Mouse (Mus musculus) heart, embryonic 13.5 days (tissue): Measurements from ENCODE around the gene L1cam. TPM values are rescaled to one million over a fixed set of nuclear protein-coding genes. Genes with fewer than 3 reads are reported as not detected.

Experiments
- ATAC-seq: fragments of 200-750 bp; cut with Nextera tagmentation; 2 replicates; pipeline ENCODE4 v1.8.0; 2017; ENCODE audit warnings: moderate TSS enrichment; ENCODE audit not compliant: insufficient number of reproducible peaks, low FRiP score, low TSS enrichment; ENCODE audit errors: extremely low read depth
- H3K27ac ChIP-seq: fragments of 300-500 bp; sonication (generic); replicated peaks from 2 replicates; pipeline ENCODE4 v1.5.1; 2015; ENCODE audit warnings: moderate library complexity, mild to moderate bottlenecking, inconsistent platforms
- H3K27me3 ChIP-seq: fragments of 300-500 bp; sonication (generic); replicated peaks from 2 replicates; pipeline ENCODE4 v1.6.1; 2015; ENCODE audit warnings: mild to moderate bottlenecking, inconsistent platforms
- H3K36me3 ChIP-seq: fragments of 300-500 bp; sonication (generic); 2 replicates; pipeline ENCODE4 v1.6.1; 2015; ENCODE audit warnings: mild to moderate bottlenecking, inconsistent platforms
- H3K4me1 ChIP-seq: fragments of 300-500 bp; sonication (generic); 2 replicates; pipeline ENCODE4 v1.6.1; 2015; ENCODE audit warnings: inconsistent platforms
- H3K4me2 ChIP-seq: fragments of 300-500 bp; sonication (generic); 2 replicates; pipeline ENCODE4 v1.6.1; 2015; ENCODE audit warnings: inconsistent platforms, mild to moderate bottlenecking, moderate library complexity
- H3K4me3 ChIP-seq: fragments of 300-500 bp; sonication (generic); 2 replicates; pipeline ENCODE4 v1.5.1; 2015; ENCODE audit warnings: moderate library complexity, mild to moderate bottlenecking, inconsistent platforms
- H3K9ac ChIP-seq: fragments of 300-500 bp; sonication (generic); 2 replicates; pipeline ENCODE4 v1.6.1; 2015; ENCODE audit warnings: inconsistent platforms, mild to moderate bottlenecking, moderate library complexity
- H3K9me3 ChIP-seq: fragments of 300-500 bp; sonication (generic); 2 replicates; pipeline ENCODE4 v1.6.1; 2016; ENCODE audit warnings: inconsistent platforms
- WGBS: fragments of 180-500 bp; shearing (Covaris S2); methylation state at CpG from one replicate; pipeline ENCODE4 v1.1.7; 2015; ENCODE audit warnings: mixed read lengths; 5-methylcytosine and 5-hydroxymethylcytosine counted together
- polyA plus RNA-seq: library from polyadenylated mRNA; unstranded; fragments of >200 nt; fragmentation: Nextera tagmentation; extraction: Ambion mirVana; gene quantifications from 2 replicates; pipeline ENCODE4 v1.2.1, GENCODE M21; 2015

The L1cam gene
- polyA plus RNA-seq, 1 experiment from 2014 or later, result 0.86 TPM

DNA sequence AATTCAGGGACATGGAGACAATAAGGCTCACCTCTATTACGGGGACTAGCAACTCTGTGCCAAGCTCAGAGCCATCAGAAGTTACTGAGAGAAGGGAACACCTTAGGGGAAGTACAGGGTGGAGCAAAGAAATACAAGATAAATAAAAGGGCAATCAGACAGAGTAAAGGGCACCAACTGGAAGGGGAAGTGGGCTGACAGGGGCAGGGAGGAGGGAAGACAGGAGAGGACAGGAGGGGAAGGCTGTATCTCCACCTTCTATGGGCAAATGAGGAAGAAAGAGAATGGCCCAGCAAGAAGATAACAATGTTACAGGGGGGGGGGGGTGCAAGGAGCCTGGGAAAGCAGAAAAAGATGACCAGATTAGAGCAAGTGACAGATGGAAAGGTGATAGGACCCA is 18.9 kb downstream of the L1cam start:
- Histone ChIP-seq H3K9me3 (no peaks in the 10 kb centered on the region), H3K9ac (no peak overlapping the region), H3K27ac (no peak overlapping the region), H3K4me3 (no peak overlapping the region), H3K36me3 (no peaks in the 10 kb centered on the region), H3K4me2 (no peak overlapping the region), H3K27me3 (peaks cover 64% of the 10 kb centered on the region), H3K4me1 (no peaks in the 10 kb centered on the region)
- ATAC-seq, result no peak
- WGBS, result 61% methylated on average over 1 of the region's 1 CpGs

DNA sequence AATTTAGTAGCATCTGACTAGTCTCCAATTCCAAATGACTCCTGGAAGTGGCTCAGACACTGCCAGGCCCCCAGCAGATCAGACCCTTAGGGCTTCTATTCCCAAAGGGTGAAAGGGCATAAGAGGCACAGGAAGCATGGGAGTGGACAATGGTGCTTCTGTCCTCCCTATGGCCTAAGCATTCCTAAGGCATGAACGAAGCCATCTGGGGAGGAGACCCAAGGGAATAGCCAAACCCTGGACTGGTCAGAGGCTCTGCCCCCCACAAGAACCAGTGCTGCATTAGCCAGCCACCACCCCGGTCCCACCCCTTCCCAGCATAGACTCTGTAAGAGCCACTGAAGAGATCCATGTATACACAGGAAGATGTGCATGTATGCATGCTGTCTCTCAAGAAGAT is 20.0 kb downstream of the L1cam start:
- Histone ChIP-seq H3K4me2 (no peak overlapping the region), H3K4me1 (no peaks in the 10 kb centered on the region), H3K9ac (no peak overlapping the region), H3K27ac (no peak overlapping the region), H3K27me3 (peaks cover 53% of the 10 kb centered on the region), H3K36me3 (no peaks in the 10 kb centered on the region), H3K9me3 (no peaks in the 10 kb centered on the region), H3K4me3 (no peak overlapping the region)
- 68% methylated on average over 2 of the region's 2 CpGs for WGBS
- no peak for ATAC-seq

DNA sequence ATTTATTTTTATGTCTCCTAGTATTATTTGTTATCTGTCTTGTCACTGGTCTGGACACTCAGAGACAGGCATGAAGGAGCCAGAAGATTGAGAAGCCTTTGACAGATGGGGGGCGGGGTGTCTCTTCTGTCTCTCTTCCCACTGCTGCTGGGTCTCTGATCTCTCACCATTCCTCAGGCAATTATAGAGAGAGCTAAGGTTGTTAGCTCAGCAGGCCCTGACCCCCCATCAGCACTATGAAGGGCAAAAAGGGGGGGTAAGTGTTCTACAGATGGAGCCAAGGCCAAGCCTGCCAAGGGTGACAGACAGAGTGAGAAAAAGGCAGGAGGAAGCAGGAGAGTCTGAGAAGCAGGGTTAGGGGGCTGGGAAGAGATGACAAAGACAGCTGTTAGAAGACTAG is 23.9 kb downstream of the L1cam start:
- peaks cover 27% of the 10 kb centered on the region for H3K27me3 ChIP-seq
- no peak overlapping the region for H3K4me3 ChIP-seq
- no peaks in the 10 kb centered on the region for H3K4me1 ChIP-seq
- ATAC-seq, result no peak
- no peaks in the 10 kb centered on the region for H3K9me3 ChIP-seq
- 29% methylated on average over 1 of the region's 1 CpGs for WGBS
- H3K9ac ChIP-seq, result no peak overlapping the region
- no peaks in the 10 kb centered on the region for H3K36me3 ChIP-seq
- no peak overlapping the region for H3K4me2 ChIP-seq
- H3K27ac ChIP-seq, result no peak overlapping the region

DNA sequence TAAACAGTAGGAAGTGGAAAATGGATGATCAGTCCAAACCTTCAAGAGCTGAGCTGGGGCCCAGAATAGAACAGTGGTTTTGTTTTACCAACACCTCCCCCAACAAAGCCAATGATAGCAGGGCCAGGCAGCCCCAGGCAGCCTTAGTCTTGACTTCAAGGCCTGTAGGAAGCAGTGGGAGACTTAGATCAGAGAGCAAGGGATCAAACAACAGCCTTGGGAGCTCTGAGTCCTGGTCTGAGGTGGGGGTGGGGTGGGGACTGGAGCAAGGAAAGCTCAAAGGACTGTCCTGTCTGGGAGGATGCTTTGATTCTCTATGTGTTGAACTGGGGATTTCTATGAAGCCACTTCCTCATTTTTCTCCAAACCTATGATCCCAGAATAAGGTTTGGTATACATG is 24.4 kb downstream of the L1cam start:
- Histone ChIP-seq H3K27me3 (peaks cover 23% of the 10 kb centered on the region), H3K27ac (no peak overlapping the region), H3K9ac (no peak overlapping the region), H3K9me3 (no peaks in the 10 kb centered on the region), H3K36me3 (no peaks in the 10 kb centered on the region), H3K4me3 (no peak overlapping the region), H3K4me1 (no peaks in the 10 kb centered on the region), H3K4me2 (no peak overlapping the region)
- ATAC-seq, result no peak

DNA sequence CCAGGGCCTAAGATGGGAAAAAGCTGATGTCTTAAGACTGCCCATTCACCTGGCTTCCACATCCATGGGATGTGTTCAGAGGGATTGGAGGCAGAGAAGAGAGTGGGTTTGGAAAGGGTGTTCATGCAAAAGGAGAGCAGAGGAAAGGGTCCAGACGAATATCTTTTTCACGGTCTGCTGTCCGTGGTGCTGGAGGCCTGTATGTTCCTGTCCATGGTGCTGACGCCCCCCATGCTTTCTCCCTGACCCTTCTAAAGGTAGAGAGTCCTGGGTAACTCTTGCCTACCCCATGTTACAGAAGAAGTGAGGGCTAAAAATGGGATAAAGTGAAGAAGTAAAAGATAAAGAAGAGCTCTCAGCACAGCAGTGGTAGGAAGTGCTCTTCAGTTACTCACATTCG is 26.6 kb downstream of the L1cam start:
- no peak for ATAC-seq
- Histone ChIP-seq H3K27me3 (peaks cover 6% of the 10 kb centered on the region; the same call in 1 of the 2 replicates), H3K4me2 (no peak overlapping the region), H3K27ac (no peak overlapping the region), H3K9ac (no peak overlapping the region), H3K36me3 (no peaks in the 10 kb centered on the region), H3K4me1 (no peaks in the 10 kb centered on the region), H3K9me3 (no peaks in the 10 kb centered on the region), H3K4me3 (no peak overlapping the region)
- WGBS, result 4% methylated on average over 5 of the region's 5 CpGs

DNA sequence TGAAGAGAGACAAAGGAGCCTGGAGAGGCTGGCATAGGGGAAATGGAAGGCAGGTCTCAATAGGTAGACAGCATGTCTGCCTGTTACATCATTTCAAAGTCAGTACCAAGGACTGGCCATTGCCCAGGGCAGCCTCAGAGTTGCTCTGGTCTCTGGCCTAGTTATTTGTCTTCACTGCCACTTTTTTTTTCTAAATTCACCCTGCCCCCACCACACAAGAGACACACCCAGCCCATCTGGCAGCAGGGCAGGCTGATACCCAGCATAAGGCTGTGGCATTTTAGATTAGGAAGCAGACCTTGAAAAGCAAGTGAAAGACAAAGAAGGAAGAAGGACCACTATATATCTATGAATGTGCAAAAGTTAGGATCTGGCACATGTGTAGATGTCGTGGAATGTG is 28.1 kb downstream of the L1cam start:
- 64% methylated on average over 1 of the region's 1 CpGs for WGBS

DNA sequence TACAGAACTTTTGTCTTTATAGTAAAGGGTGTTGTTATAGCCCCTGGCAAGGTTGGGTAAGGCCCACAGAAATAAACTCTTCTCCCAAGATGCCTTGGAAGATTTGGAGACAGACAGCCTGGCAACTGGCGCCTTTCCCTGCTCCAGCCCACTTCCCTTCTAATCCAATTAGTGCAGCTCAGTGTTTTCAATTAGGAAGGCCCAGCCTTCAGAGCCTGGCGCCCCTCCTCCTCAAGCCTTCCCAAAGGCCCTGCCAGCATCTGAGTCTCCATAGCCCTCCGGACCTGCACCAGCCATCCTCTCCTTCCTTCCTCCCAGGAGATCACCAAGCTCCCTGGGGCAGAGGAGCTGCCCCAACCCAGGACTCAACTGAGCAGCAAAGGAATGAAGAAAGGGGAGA is 28.6 kb downstream of the L1cam start:
- H3K4me3 ChIP-seq, result no peak overlapping the region
- no peaks in the 10 kb centered on the region for H3K36me3 ChIP-seq
- H3K4me1 ChIP-seq, result no peaks in the 10 kb centered on the region
- H3K9ac ChIP-seq, result no peak overlapping the region
- H3K27ac ChIP-seq, result no peak overlapping the region
- 20% methylated on average over 3 of the region's 3 CpGs for WGBS
- H3K4me2 ChIP-seq, result no peak overlapping the region
- no peak for ATAC-seq
- peaks cover 5% of the 10 kb centered on the region for H3K27me3 ChIP-seq
- H3K9me3 ChIP-seq, result no peaks in the 10 kb centered on the region

More for the DNA sequence above, 28.1 kb downstream of the L1cam start:
- no peak for ATAC-seq
- Histone ChIP-seq H3K4me2 (no peak overlapping the region), H3K27ac (no peak overlapping the region), H3K4me1 (no peaks in the 10 kb centered on the region), H3K9me3 (no peaks in the 10 kb centered on the region), H3K36me3 (no peaks in the 10 kb centered on the region), H3K9ac (no peak overlapping the region), H3K4me3 (no peak overlapping the region), H3K27me3 (peaks cover 5% of the 10 kb centered on the region)

DNA sequence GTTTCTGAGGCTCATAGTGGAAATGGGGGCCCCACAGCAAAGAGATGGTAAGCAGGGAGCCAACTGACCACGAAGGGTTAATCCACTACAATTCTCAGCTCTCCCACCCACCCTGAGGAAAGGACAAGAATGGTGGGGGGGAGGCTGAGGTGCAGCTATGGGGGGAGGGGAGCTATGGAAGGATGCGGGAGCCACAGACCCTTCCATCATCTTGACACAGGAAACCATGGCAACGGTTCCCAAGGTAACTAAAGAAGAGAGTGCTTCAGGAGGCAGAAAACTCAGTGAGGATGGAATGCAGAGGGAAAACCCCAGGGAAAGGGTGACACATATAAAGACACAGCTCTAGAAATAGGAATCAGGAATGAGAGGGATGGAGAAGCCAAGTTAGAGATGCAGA is 31.2 kb downstream of the L1cam start:
- Histone ChIP-seq H3K9me3 (no peaks in the 10 kb centered on the region), H3K9ac (no peak overlapping the region), H3K27me3 (peaks cover 9% of the 10 kb centered on the region), H3K4me2 (no peak overlapping the region), H3K4me1 (no peaks in the 10 kb centered on the region), H3K36me3 (no peaks in the 10 kb centered on the region), H3K4me3 (no peak overlapping the region), H3K27ac (no peak overlapping the region)
- ATAC-seq, result no peak
- WGBS, result 56% methylated on average over 3 of the region's 3 CpGs

DNA sequence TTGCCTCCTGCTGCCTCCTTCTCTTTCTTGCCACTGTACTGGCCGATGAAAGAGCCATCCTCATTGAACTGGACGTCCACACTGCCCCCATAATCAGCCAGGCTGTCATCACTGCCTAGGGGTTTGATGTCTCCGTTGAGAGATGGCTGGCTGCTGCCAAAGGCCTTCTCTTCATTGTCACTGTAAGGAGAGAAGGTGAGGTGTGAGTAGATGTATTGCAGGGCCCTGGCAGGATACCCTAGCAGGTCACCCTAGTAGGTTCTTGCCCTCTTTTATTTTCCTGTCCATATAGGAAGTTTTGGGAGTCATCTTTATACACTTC is 40.9 kb downstream of the L1cam start:
- no peak for ATAC-seq
- Histone ChIP-seq H3K36me3 (no peaks in the 10 kb centered on the region), H3K9me3 (no peaks in the 10 kb centered on the region), H3K9ac (no peak overlapping the region), H3K27me3 (peaks cover 4% of the 10 kb centered on the region; the same call in 1 of the 2 replicates), H3K4me2 (no peak overlapping the region), H3K4me1 (no peaks in the 10 kb centered on the region; the same call in 1 of the 2 replicates), H3K4me3 (no peak overlapping the region), H3K27ac (no peak overlapping the region)
- WGBS, result 21% methylated on average over 3 of the region's 3 CpGs

DNA sequence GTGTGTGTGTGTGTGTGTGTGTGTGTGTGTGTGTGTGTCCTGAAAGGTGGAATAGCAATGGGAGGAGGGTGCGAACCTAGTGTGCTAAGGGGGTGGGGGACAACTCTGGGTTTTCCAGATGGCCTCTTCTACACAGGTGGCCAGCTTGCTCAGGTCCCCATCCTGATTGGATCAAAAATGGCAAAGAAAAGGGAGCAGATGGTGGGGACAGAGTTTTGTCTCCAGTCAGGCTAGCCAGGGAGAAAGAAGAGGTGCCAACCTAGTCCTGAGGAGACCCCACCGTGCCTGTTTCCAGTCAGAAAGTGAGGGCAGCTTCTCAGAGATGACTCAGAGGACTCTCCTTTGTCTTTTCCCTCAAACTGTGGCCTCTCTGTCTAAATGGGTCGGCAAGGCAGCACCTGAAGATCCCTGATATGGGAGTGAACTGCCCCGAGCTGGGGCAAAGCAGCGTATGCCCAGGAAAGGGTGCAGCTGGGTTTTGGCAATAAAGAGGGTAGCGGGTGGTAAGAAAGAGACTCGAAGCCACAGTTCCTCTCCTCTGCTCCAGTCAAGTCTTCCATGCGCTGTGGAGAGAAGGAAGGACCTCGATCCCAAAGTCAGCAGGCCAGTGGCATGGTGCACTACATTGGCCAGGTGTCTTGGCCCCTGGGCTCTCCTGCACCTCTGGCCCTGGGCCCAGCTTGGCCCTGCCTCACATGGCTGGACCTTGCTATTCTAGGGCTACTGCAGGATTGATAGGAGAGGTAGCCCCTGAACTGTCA is 41.4 kb downstream of the L1cam start:
- Histone ChIP-seq H3K9ac (no peak overlapping the region), H3K27ac (no peak overlapping the region), H3K4me1 (no peaks in the 10 kb centered on the region; the same call in 1 of the 2 replicates), H3K9me3 (no peaks in the 10 kb centered on the region), H3K27me3 (peaks cover 4% of the 10 kb centered on the region; the same call in 1 of the 2 replicates), H3K4me2 (no peak overlapping the region), H3K4me3 (no peak overlapping the region), H3K36me3 (no peaks in the 10 kb centered on the region)
- no peak for ATAC-seq
- WGBS, result 71% methylated on average over 9 of the region's 9 CpGs

DNA sequence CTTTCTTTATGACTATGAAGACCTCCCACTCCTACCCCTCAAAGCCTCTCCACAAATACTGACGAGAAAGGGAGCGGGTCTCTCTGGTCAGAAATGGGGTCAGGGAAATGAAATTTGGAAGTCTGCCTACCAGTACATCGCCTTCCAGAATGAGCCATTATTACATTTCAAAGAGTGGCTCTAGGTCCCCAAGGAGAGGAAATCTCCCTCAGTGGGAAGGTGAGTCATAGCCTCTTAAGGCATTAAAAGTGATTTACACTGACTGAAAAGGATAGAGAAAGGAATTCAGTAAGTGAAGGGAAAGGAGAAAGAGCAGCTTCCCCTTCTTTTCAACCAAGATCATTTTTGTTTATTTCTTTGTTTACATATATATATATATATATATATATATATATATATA is 59.2 kb downstream of the L1cam start:
- ATAC-seq, result no peak
- no peak overlapping the region for H3K4me2 ChIP-seq
- no peaks in the 10 kb centered on the region for H3K9me3 ChIP-seq
- WGBS, result 82% methylated on average over 3 of the region's 3 CpGs
- no peaks in the 10 kb centered on the region for H3K27me3 ChIP-seq
- no peaks in the 10 kb centered on the region for H3K36me3 ChIP-seq
- no peaks in the 10 kb centered on the region for H3K4me1 ChIP-seq
- no peak overlapping the region for H3K4me3 ChIP-seq
- H3K9ac ChIP-seq, result no peak overlapping the region
- no peak overlapping the region for H3K27ac ChIP-seq

DNA sequence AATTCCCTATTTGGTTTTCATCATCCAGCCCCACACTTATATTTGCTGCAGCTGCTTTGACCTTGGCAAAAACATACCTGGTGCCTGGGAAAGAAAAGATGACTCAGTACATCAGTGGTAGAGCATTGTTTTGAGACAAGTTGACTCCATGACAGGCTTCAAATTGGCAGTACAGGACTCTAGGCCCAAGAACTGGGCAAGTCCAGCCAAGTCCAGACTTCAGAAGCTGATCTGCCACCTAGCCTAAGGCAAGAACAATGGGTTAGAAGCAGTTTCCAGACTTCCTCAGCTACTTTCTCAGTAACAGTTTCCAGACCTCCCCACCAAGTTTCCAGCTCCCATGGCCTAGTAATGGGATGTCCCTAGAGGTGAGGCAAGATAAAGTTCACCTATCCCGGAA is 60.2 kb downstream of the L1cam start:
- 77% methylated on average over 1 of the region's 1 CpGs for WGBS
- Histone ChIP-seq H3K9ac (no peak overlapping the region), H3K36me3 (no peaks in the 10 kb centered on the region), H3K9me3 (no peaks in the 10 kb centered on the region), H3K4me2 (no peak overlapping the region), H3K27me3 (no peaks in the 10 kb centered on the region), H3K4me1 (no peaks in the 10 kb centered on the region), H3K4me3 (no peak overlapping the region), H3K27ac (no peak overlapping the region)
- no peak for ATAC-seq
